Comparison of ENCODE assay signal across 25 mouse cellular contexts in the genomic region with DNA sequence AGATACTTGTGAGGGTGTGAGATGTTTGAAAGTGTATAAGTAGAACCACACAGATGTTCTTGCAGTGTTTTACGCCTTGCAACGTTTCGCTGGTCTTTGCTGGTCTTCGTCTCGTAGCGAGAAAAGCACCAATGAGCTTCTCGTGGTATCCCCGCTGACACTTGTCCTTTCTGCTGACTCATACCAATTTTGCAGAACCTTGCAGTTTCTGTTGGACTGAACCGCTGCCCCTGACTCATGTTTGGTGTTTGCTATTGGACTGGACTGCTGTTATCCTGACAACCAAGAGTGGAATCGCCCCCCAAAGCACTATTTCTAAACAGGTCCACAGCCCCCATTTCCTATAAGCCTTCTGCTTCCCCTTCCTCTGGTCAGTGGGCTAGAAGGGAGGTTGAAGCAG. TPM values are rescaled to one million over a fixed set of nuclear protein-coding genes. Genes with fewer than 3 reads are reported as not detected.
DNase-seq lines count a peak whose midpoint lies in the region; ATAC-seq and TF ChIP-seq lines count a peak whose summit lies in the region.
"Had no signal": no experiment of that assay in that cellular context is flagged by ENCODE, and none has a peak within 500 bp of the region (broad histone marks: within the 10 kb centered on the region; RNA-seq: fewer than 3 reads in every experiment).

No protein-coding gene starts in this region.

- TF ChIP-seq EP300 in ES-Bruce4 (IDR thresholded peaks at IDR 0.05; ENCODE audit: insufficient read depth, low read depth, low read length), result no peak

- intact Hi-C loops in left cerebral cortex, postnatal 14 days (cut with DNase I), result no loop called here

- no peak overlapping the region for H3K4me3 ChIP-seq in midbrain, embryonic 11.5 days (ENCODE audit: low read depth, low read length)
- H3K4me3 ChIP-seq in midbrain, postnatal 0 days (ENCODE audit: low read depth, low read length), result no peak overlapping the region
- H3K4me3 ChIP-seq in ES-Bruce4 (ENCODE audit: low read depth, low read length), result no peak overlapping the region
- H3K4me3 ChIP-seq in hindbrain, embryonic 12.5 days, result no peak overlapping the region
- H3K4me3 ChIP-seq: embryonic facial prominence, embryonic 13.5 days; forebrain, embryonic 12.5 days; heart, embryonic 13.5 days had no signal

- no peaks in the 10 kb centered on the region for H3K27me3 ChIP-seq in midbrain, embryonic 11.5 days (ENCODE audit: control insufficient read depth, insufficient read depth, low read length)
- H3K27me3 ChIP-seq in midbrain, postnatal 0 days (ENCODE audit: insufficient read depth, low read length), result no peaks in the 10 kb centered on the region
- H3K27me3 ChIP-seq in ES-Bruce4 (ENCODE audit: control insufficient read depth, insufficient read depth, low read length, poor library complexity, severe bottlenecking), result no peaks in the 10 kb centered on the region
- no peaks in the 10 kb centered on the region for H3K27me3 ChIP-seq in hindbrain, embryonic 12.5 days
- H3K27me3 ChIP-seq: embryonic facial prominence, embryonic 13.5 days had no signal

- TF ChIP-seq POLR2A in ES-Bruce4 (IDR thresholded peaks at IDR 0.05; ENCODE audit: insufficient read depth, low read length), result no peak

- ATAC-seq in midbrain, embryonic 11.5 days (ENCODE audit: low FRiP score), result no peak
- ATAC-seq in midbrain, postnatal 0 days (ENCODE audit: low FRiP score), result no peak
- peak; percentile 49; the same call in 1 of the 2 replicates for ATAC-seq in megakaryocyte, adult 5-6 weeks (ENCODE audit: poor library complexity, severe bottlenecking)
- no peak for ATAC-seq in hindbrain, embryonic 12.5 days (ENCODE audit: low FRiP score)
- ATAC-seq: CD4-positive, CD25-positive, alpha-beta regulatory T cell, adult 4 months; forebrain, embryonic 16.5 days; hindbrain, embryonic 16.5 days had no signal

- no peak overlapping the region for H3K9ac ChIP-seq in midbrain, embryonic 11.5 days (ENCODE audit: low read length)
- H3K9ac ChIP-seq in midbrain, postnatal 0 days (replicated peaks; ENCODE audit: low read length, poor library complexity, severe bottlenecking), result no peak overlapping the region
- H3K9ac ChIP-seq in ES-Bruce4 (ENCODE audit: low read depth, poor library complexity, severe bottlenecking), result no peak overlapping the region
- no peak overlapping the region for H3K9ac ChIP-seq in hindbrain, embryonic 12.5 days
- H3K9ac ChIP-seq: embryonic facial prominence, embryonic 13.5 days; forebrain, embryonic 12.5 days; heart, embryonic 13.5 days had no signal

- H3K4me2 ChIP-seq in midbrain, embryonic 11.5 days, result no peak overlapping the region
- no peak overlapping the region for H3K4me2 ChIP-seq in midbrain, postnatal 0 days (ENCODE audit: low read depth, low read length, poor library complexity, severe bottlenecking)
- H3K4me2 ChIP-seq in hindbrain, embryonic 12.5 days (replicated peaks), result no peak overlapping the region
- H3K4me2 ChIP-seq: embryonic facial prominence, embryonic 13.5 days; forebrain, embryonic 12.5 days; heart, embryonic 13.5 days had no signal

- no peaks in the 10 kb centered on the region for H3K4me1 ChIP-seq in midbrain, embryonic 11.5 days (ENCODE audit: control insufficient read depth, insufficient read depth, low read length)
- no peaks in the 10 kb centered on the region for H3K4me1 ChIP-seq in midbrain, postnatal 0 days (ENCODE audit: insufficient read depth, low read length)
- H3K4me1 ChIP-seq in ES-Bruce4 (ENCODE audit: control insufficient read depth, insufficient read depth, low read length), result peaks cover 3% of the 10 kb centered on the region
- no peaks in the 10 kb centered on the region for H3K4me1 ChIP-seq in hindbrain, embryonic 12.5 days
- H3K4me1 ChIP-seq: forebrain, embryonic 12.5 days; heart, embryonic 13.5 days had no signal

- H3K36me3 ChIP-seq in midbrain, embryonic 11.5 days (ENCODE audit: control insufficient read depth, insufficient read depth, low read length), result peaks cover 2% of the 10 kb centered on the region; the same call in 1 of the 2 replicates
- H3K36me3 ChIP-seq in midbrain, postnatal 0 days (ENCODE audit: insufficient read depth, low read length), result no peaks in the 10 kb centered on the region
- no peaks in the 10 kb centered on the region for H3K36me3 ChIP-seq in ES-Bruce4 (ENCODE audit: control insufficient read depth, insufficient read depth, low read length, poor library complexity, severe bottlenecking)
- peaks cover 2% of the 10 kb centered on the region; the same call in 1 of the 2 replicates for H3K36me3 ChIP-seq in hindbrain, embryonic 12.5 days
- H3K36me3 ChIP-seq: embryonic facial prominence, embryonic 13.5 days; heart, embryonic 13.5 days had no signal

- no peak overlapping the region for H3K27ac ChIP-seq in midbrain, embryonic 11.5 days (ENCODE audit: low read depth, low read length)
- no peak overlapping the region for H3K27ac ChIP-seq in midbrain, postnatal 0 days (ENCODE audit: low read depth, low read length)
- H3K27ac ChIP-seq in ES-Bruce4 (ENCODE audit: insufficient read depth, low read length), result 0 out of 2 replicates have a peak overlapping the region, but pooled peaks have one; percentile 19
- H3K27ac ChIP-seq in hindbrain, embryonic 12.5 days, result no peak overlapping the region
- H3K27ac ChIP-seq: embryonic facial prominence, embryonic 13.5 days; forebrain, embryonic 12.5 days; heart, embryonic 13.5 days had no signal

- H3K9me3 ChIP-seq in midbrain, embryonic 11.5 days (ENCODE audit: control insufficient read depth, low read length), result no peaks in the 10 kb centered on the region
- no peaks in the 10 kb centered on the region for H3K9me3 ChIP-seq in midbrain, postnatal 0 days (ENCODE audit: low read length)
- H3K9me3 ChIP-seq in ES-Bruce4 (replicated peaks; ENCODE audit: control insufficient read depth, insufficient read depth, low read length, poor library complexity, severe bottlenecking), result no peaks in the 10 kb centered on the region
- H3K9me3 ChIP-seq in hindbrain, embryonic 12.5 days (replicated peaks), result no peaks in the 10 kb centered on the region
- H3K9me3 ChIP-seq: embryonic facial prominence, embryonic 13.5 days; forebrain, embryonic 12.5 days; heart, embryonic 13.5 days had no signal

- TF ChIP-seq CTCF in midbrain, postnatal 0 days (IDR thresholded peaks at IDR 0.05), result no peak
- TF ChIP-seq CTCF in ES-Bruce4 (IDR thresholded peaks at IDR 0.05; ENCODE audit: low read depth, low read length), result no peak

- 94% methylated on average over 10 of the region's 10 CpGs for WGBS in midbrain, embryonic 11.5 days
- WGBS in midbrain, postnatal 0 days, result 94% methylated on average over 10 of the region's 10 CpGs
- WGBS in hindbrain, embryonic 12.5 days, result 94% methylated on average over 10 of the region's 10 CpGs

- peak; percentile 41 for DNase-seq in midbrain, embryonic 11.5 days (ENCODE audit: low spot score, missing footprints)
- DNase-seq in midbrain, postnatal 0 days (ENCODE audit: low spot score), result no peak
- no peak for DNase-seq in left cerebral cortex, postnatal 14 days (ENCODE audit: low spot score in 2 of 2)
- DNase-seq in kidney, postnatal 10 days, result no peak
- DNase-seq: adrenal gland, adult 2 months; adrenal gland, postnatal 25 days; B cell, adult 2 months; cerebellum, adult 18-20 months; cerebellum, adult 9-11 months; cerebellum, postnatal 36 days; gastrocnemius, postnatal 10 days; heart, postnatal 36 days had no signal

RNA-seq across cellular contexts. Expression of a gene that starts 10.1 kb away (rescaled TPM):
- polyA plus RNA-seq in midbrain, embryonic 11.5 days (2014; fragmentation: Nextera tagmentation; extraction: Ambion mirVana), result 0.68 and 0.79 TPM in 2 replicates
- total RNA-seq in midbrain, postnatal 0 days (2014; rRNA removed), result not detected in 2 replicates
- polyA plus RNA-seq in midbrain, postnatal 0 days (2015; fragmentation: Nextera tagmentation; extraction: Ambion mirVana), result 1.1 and 2.2 TPM in 2 replicates
- polyA plus RNA-seq in ES-Bruce4 (2011; ENCODE audit: insufficient read depth, insufficient read length, low read depth, missing spikeins), result not detected in 2 replicates
- not detected in 2 replicates for total RNA-seq in megakaryocyte, adult 5-6 weeks (2015)
- total RNA-seq in megakaryocyte, adult 5-6 weeks (2017), result not detected in 2 replicates
- 0.89 TPM in 1 of 2 replicates, not detected in the other for polyA plus RNA-seq in hindbrain, embryonic 12.5 days (2016; fragmentation: Nextera tagmentation; extraction: Ambion mirVana)
- total RNA-seq in left cerebral cortex, postnatal 14 days (2021), result not detected
- total RNA-seq: adrenal gland, adult 2 months; adrenal gland, postnatal 25 days; gastrocnemius, postnatal 10 days; gastrocnemius, postnatal 4 days; heart, postnatal 36 days had no signal
- polyA plus RNA-seq: adrenal gland, adult 2 months; CD4-positive, CD25-positive, alpha-beta regulatory T cell, adult 4 months; forebrain, embryonic 16.5 days; frontal cortex, adult 2 months; heart, embryonic 13.5 days; heart, postnatal 0 days; hindbrain, embryonic 11.5 days; hindbrain, embryonic 16.5 days had no signal

RNA-seq across cellular contexts. Expression of a gene that starts 11.7 kb away (rescaled TPM):
- 16.4 TPM in 2 replicates for polyA plus RNA-seq in midbrain, embryonic 11.5 days (2014; fragmentation: Nextera tagmentation; extraction: Ambion mirVana)
- 743 and 796 TPM in 2 replicates for total RNA-seq in midbrain, postnatal 0 days (2014; rRNA removed)
- polyA plus RNA-seq in midbrain, postnatal 0 days (2015; fragmentation: Nextera tagmentation; extraction: Ambion mirVana), result 597 and 631 TPM in 2 replicates
- polyA plus RNA-seq in ES-Bruce4 (2011; ENCODE audit: insufficient read depth, insufficient read length, low read depth, missing spikeins), result 12.7 and 13.6 TPM in 2 replicates
- total RNA-seq in megakaryocyte, adult 5-6 weeks (2015), result not detected in 2 replicates
- not detected in 2 replicates for total RNA-seq in megakaryocyte, adult 5-6 weeks (2017)
- polyA plus RNA-seq in hindbrain, embryonic 12.5 days (2016; fragmentation: Nextera tagmentation; extraction: Ambion mirVana), result 53.7 and 58.0 TPM in 2 replicates
- 100 to 1,000 TPM in 1 of 2 experiments, 10 to 100 TPM in 1; 94.6 to 151 TPM for total RNA-seq in left cerebral cortex, postnatal 14 days (2021)

RNA-seq across cellular contexts. Expression of a gene that starts 24.6 kb away (rescaled TPM):
- 1,701 and 1,853 TPM in 2 replicates for polyA plus RNA-seq in midbrain, embryonic 11.5 days (2014; fragmentation: Nextera tagmentation; extraction: Ambion mirVana)
- 84.7 and 117 TPM in 2 replicates for total RNA-seq in midbrain, postnatal 0 days (2014; rRNA removed)
- polyA plus RNA-seq in midbrain, postnatal 0 days (2015; fragmentation: Nextera tagmentation; extraction: Ambion mirVana), result 1,241 and 1,297 TPM in 2 replicates
- 718 and 769 TPM in 2 replicates for polyA plus RNA-seq in ES-Bruce4 (2011; ENCODE audit: insufficient read depth, insufficient read length, low read depth, missing spikeins)
- 1,372 and 1,486 TPM in 2 replicates for total RNA-seq in megakaryocyte, adult 5-6 weeks (2015)
- 248 and 320 TPM in 2 replicates for total RNA-seq in megakaryocyte, adult 5-6 weeks (2017)
- polyA plus RNA-seq in hindbrain, embryonic 12.5 days (2016; fragmentation: Nextera tagmentation; extraction: Ambion mirVana), result 1,343 and 1,447 TPM in 2 replicates
- total RNA-seq in left cerebral cortex, postnatal 14 days (2021), result 100 to 1,000 TPM; 803 to 821 TPM

RNA-seq across cellular contexts. Expression of a gene that starts 53.3 kb away (rescaled TPM):
- 23.5 and 25.2 TPM in 2 replicates for polyA plus RNA-seq in midbrain, embryonic 11.5 days (2014; fragmentation: Nextera tagmentation; extraction: Ambion mirVana)
- 133 and 156 TPM in 2 replicates for total RNA-seq in midbrain, postnatal 0 days (2014; rRNA removed)
- 69.7 and 75.5 TPM in 2 replicates for polyA plus RNA-seq in midbrain, postnatal 0 days (2015; fragmentation: Nextera tagmentation; extraction: Ambion mirVana)
- 166 and 171 TPM in 2 replicates for polyA plus RNA-seq in ES-Bruce4 (2011; ENCODE audit: insufficient read depth, insufficient read length, low read depth, missing spikeins)
- 3.5 and 3.9 TPM in 2 replicates for total RNA-seq in megakaryocyte, adult 5-6 weeks (2015)
- total RNA-seq in megakaryocyte, adult 5-6 weeks (2017), result 1.5 and 5.1 TPM in 2 replicates
- 64.0 and 64.6 TPM in 2 replicates for polyA plus RNA-seq in hindbrain, embryonic 12.5 days (2016; fragmentation: Nextera tagmentation; extraction: Ambion mirVana)
- total RNA-seq in left cerebral cortex, postnatal 14 days (2021), result 10 to 100 TPM; 38.1 to 49.8 TPM

Comparison
In these comparisons a context has a peak if more than half of its experiments do, and no peak if none do; other contexts are left out.
1. RNA of a gene that starts 11.7 kb away (polyA plus RNA-seq): 597 to 631 TPM in midbrain, postnatal 0 days; 53.7 to 58.0 TPM in hindbrain, embryonic 12.5 days, 16.4 TPM in midbrain, embryonic 11.5 days and 12.7 to 13.6 TPM in ES-Bruce4; every median in the first group is over 10 times any median in the second.